Mouse (Mus musculus): ENCODE measurements around the gene Tctn3. TPM values are rescaled to one million over a fixed set of nuclear protein-coding genes. Genes with fewer than 3 reads are reported as not detected.
A peak's percentile ranks its signal among the peaks of the same experiment; 100 is the strongest.
"Not testable (repeated sequence)": the region's sequence is repeated elsewhere in the genome, so short reads cannot be mapped to it uniquely, and the experiment has no call there.

The Tctn3 gene
- polyA plus RNA-seq, 1 experiment from 2014 or later: 5.0 TPM

DNA sequence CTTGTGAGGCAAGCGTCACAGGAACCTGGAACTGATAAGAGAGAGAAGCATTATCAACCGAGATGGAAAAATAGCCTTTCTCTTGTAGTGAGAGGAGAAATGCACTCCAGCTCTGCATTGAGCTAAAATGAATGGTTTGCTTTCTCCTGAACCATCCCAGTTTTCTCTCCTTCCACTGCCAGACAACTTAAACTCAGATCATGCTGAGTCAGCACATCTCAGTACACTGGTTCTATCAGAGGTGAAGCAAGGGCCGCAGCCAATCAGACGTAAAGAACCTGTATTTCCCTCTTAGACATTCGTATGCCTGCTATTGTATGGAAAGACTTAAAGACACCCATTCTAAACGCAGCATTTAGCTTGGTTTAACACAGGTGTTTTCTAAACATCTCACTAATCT is 4.4 kb downstream of the Tctn3 start:
- Histone ChIP-seq H3K9me3 (ENCODE audit: control insufficient read depth, low read length) (no peaks in the 10 kb centered on the region), H3K9ac (ENCODE audit: low read depth, low read length) (no peak overlapping the region), H3K27ac (ENCODE audit: low read depth, low read length) (no peak overlapping the region), H3K4me3 (ENCODE audit: low read depth, low read length) (no peak overlapping the region), H3K36me3 (ENCODE audit: control insufficient read depth, insufficient read depth, low read length) (peaks cover 3% of the 10 kb centered on the region; the same call in 1 of the 2 replicates), H3K4me2 (no peak overlapping the region), H3K27me3 (replicated peaks; ENCODE audit: control insufficient read depth, insufficient read depth, low read length) (no peaks in the 10 kb centered on the region), H3K4me1 (replicated peaks; ENCODE audit: control insufficient read depth, insufficient read depth, low read length) (peaks cover 6% of the 10 kb centered on the region)
- ATAC-seq (replicated peaks; ENCODE audit: low FRiP score) (no peak), DNase-seq (ENCODE audit: low spot score) (no peak)
- WGBS: 71% methylated on average over 6 of the region's 6 CpGs

DNA sequence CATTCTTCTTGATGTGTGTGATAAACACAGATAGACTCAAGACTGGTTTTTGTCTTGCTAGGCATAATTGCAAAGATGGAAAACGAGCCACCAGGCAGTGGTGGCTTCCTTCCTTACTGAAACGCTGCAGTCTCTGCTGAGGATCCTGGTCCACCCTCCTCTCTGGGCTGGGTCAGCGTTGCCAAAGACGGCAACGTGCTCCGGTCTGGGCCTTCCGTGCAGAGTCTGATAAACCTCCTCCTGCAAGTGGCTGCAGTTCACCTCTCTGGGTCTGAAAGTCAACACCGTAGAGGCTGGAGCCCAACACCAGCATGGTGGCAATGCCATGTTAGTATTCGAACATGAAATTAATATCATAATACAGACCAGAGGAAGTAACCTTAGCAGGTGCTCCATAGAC is 6.8 kb downstream of the Tctn3 start:
- DNase-seq (ENCODE audit: low spot score): no peak
- no peak overlapping the region for H3K9ac ChIP-seq (ENCODE audit: low read depth, low read length)
- 0 out of 2 replicates have a peak, but pooled peaks cover 2% of the 10 kb centered on the region for H3K4me1 ChIP-seq (replicated peaks; ENCODE audit: control insufficient read depth, insufficient read depth, low read length)
- 83% methylated on average over 9 of the region's 9 CpGs for whole genome bisulfite sequencing
- no peak overlapping the region for H3K27ac ChIP-seq (ENCODE audit: low read depth, low read length)
- H3K36me3 ChIP-seq (ENCODE audit: control insufficient read depth, insufficient read depth, low read length): peaks cover 3% of the 10 kb centered on the region; the same call in 1 of the 2 replicates
- no peaks in the 10 kb centered on the region for H3K9me3 ChIP-seq (ENCODE audit: control insufficient read depth, low read length)
- no peak overlapping the region for H3K4me3 ChIP-seq (ENCODE audit: low read depth, low read length)
- no peak for ATAC-seq (replicated peaks; ENCODE audit: low FRiP score)
- no peak overlapping the region for H3K4me2 ChIP-seq
- H3K27me3 ChIP-seq (replicated peaks; ENCODE audit: control insufficient read depth, insufficient read depth, low read length): no peaks in the 10 kb centered on the region

DNA sequence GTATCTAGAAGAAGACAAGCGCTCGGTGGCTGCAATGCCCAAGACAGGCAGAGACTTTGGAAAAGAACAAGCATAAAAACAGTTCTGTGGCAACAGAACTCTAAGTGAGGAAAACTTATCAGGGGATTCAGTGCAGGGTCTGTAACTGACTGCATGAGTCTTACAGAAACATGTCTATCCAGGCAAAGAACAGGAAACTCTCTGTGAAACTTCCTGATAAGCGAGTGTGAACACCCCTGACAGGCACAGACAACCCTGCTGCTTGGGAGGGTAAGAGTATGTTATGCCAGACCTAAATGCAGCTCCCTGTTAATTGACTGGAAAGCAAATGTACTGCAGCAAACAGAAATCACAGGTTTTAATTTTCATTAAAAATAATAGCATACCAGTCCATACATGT is 10.2 kb downstream of the Tctn3 start:
- no peak overlapping the region for H3K9ac ChIP-seq (ENCODE audit: low read depth, low read length)
- H3K36me3 ChIP-seq (ENCODE audit: control insufficient read depth, insufficient read depth, low read length): no peaks in the 10 kb centered on the region
- 0 out of 2 replicates have a peak, but pooled peaks cover 2% of the 10 kb centered on the region for H3K4me1 ChIP-seq (replicated peaks; ENCODE audit: control insufficient read depth, insufficient read depth, low read length)
- ATAC-seq (replicated peaks; ENCODE audit: low FRiP score) (peak; percentile 76), DNase-seq (ENCODE audit: low spot score) (no peak)
- H3K4me3 ChIP-seq (ENCODE audit: low read depth, low read length): no peak overlapping the region
- H3K27ac ChIP-seq (ENCODE audit: low read depth, low read length): no peak overlapping the region
- no peak overlapping the region for H3K4me2 ChIP-seq
- WGBS: 56% methylated on average over 3 of the region's 3 CpGs
- H3K9me3 ChIP-seq (ENCODE audit: control insufficient read depth, low read length): no peaks in the 10 kb centered on the region
- H3K27me3 ChIP-seq (replicated peaks; ENCODE audit: control insufficient read depth, insufficient read depth, low read length): no peaks in the 10 kb centered on the region

DNA sequence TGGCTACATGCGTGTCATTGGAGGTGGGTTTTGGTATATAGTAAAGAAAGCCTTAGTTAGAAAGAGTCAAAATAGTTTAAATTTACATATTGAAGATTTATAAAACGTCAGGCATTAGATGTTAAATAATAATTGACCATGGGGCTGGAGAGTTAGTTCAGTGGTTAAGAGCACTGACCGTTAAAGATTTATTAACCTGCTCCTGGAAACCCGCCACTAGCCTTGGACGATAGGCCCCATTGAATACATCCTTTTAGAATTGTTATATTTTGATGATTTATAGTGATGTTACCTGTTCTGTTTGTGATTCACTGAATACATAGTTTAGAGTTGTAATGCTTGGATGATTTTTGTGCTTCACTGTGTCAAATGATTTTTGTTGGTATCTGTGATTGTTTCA is 11.2 kb downstream of the Tctn3 start:
- H3K9ac ChIP-seq (ENCODE audit: low read depth, low read length); H3K9me3 ChIP-seq (ENCODE audit: control insufficient read depth, low read length); H3K4me3 ChIP-seq (ENCODE audit: low read depth, low read length); H3K4me1 ChIP-seq (replicated peaks; ENCODE audit: control insufficient read depth, insufficient read depth, low read length); H3K27me3 ChIP-seq (replicated peaks; ENCODE audit: control insufficient read depth, insufficient read depth, low read length); DNase-seq (ENCODE audit: low spot score); H3K36me3 ChIP-seq (ENCODE audit: control insufficient read depth, insufficient read depth, low read length); ATAC-seq (replicated peaks; ENCODE audit: low FRiP score); H3K4me2 ChIP-seq; H3K27ac ChIP-seq (ENCODE audit: low read depth, low read length): not testable (repeated sequence)
- WGBS: 90% methylated on average over 5 of the region's 5 CpGs

DNA sequence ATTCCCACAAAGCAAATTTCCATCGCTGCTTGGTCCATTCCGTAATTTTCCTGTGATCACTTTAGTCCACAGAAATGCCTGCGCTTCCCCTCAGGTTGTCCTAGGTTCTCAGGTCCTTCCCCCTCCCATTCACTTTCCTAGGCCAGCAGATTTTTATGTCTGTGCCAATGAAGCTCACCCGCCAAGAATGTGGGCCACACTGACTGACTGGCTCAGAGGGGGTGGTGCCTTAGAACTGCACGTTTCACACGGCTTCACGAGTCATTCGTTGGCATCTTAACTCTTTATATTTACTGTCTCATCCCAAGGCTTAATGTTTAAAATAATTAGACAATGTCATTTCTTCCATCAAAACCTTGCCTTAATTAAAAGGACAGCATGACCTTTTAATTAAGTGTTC is 16.2 kb downstream of the Tctn3 start:
- no peaks in the 10 kb centered on the region; the same call in 1 of the 2 replicates for H3K36me3 ChIP-seq (ENCODE audit: control insufficient read depth, insufficient read depth, low read length)
- no peak overlapping the region for H3K4me3 ChIP-seq (ENCODE audit: low read depth, low read length)
- WGBS: 84% methylated on average over 8 of the region's 8 CpGs
- ATAC-seq (replicated peaks; ENCODE audit: low FRiP score) (no peak), DNase-seq (ENCODE audit: low spot score) (no peak)
- H3K9me3 ChIP-seq (ENCODE audit: control insufficient read depth, low read length): no peaks in the 10 kb centered on the region
- H3K4me2 ChIP-seq: no peak overlapping the region
- H3K27ac ChIP-seq (ENCODE audit: low read depth, low read length): no peak overlapping the region
- no peaks in the 10 kb centered on the region for H3K27me3 ChIP-seq (replicated peaks; ENCODE audit: control insufficient read depth, insufficient read depth, low read length)
- H3K9ac ChIP-seq (ENCODE audit: low read depth, low read length): no peak overlapping the region
- no peaks in the 10 kb centered on the region for H3K4me1 ChIP-seq (replicated peaks; ENCODE audit: control insufficient read depth, insufficient read depth, low read length)

DNA sequence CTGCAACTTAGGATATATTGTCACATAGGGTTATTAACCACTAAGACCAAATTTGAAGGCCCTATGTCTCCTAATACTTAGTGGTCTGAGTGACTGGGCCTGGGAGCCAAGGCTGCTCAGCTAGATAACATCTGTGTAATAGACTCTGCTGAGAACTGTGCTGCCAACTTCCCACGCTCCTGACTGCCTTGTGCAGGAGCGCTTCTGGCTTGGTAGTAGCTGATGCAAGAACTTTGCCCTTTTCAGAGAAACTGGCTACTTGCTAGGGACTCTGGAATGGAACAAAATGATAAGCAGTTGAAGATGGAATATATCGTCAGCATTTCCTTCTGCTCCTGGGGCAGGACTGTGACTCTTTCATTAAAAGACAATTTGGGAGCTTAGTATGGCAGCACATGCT is 16.8 kb downstream of the Tctn3 start:
- no peak for DNase-seq (ENCODE audit: low spot score)
- no peaks in the 10 kb centered on the region for H3K4me1 ChIP-seq (replicated peaks; ENCODE audit: control insufficient read depth, insufficient read depth, low read length)
- no peak overlapping the region for H3K4me2 ChIP-seq
- H3K27ac ChIP-seq (ENCODE audit: low read depth, low read length): no peak overlapping the region
- ATAC-seq (replicated peaks; ENCODE audit: low FRiP score): no peak
- no peaks in the 10 kb centered on the region; the same call in 1 of the 2 replicates for H3K36me3 ChIP-seq (ENCODE audit: control insufficient read depth, insufficient read depth, low read length)
- 75% methylated on average over 3 of the region's 3 CpGs for WGBS
- H3K27me3 ChIP-seq (replicated peaks; ENCODE audit: control insufficient read depth, insufficient read depth, low read length): no peaks in the 10 kb centered on the region
- H3K9ac ChIP-seq (ENCODE audit: low read depth, low read length): no peak overlapping the region
- no peaks in the 10 kb centered on the region for H3K9me3 ChIP-seq (ENCODE audit: control insufficient read depth, low read length)
- H3K4me3 ChIP-seq (ENCODE audit: low read depth, low read length): no peak overlapping the region

DNA sequence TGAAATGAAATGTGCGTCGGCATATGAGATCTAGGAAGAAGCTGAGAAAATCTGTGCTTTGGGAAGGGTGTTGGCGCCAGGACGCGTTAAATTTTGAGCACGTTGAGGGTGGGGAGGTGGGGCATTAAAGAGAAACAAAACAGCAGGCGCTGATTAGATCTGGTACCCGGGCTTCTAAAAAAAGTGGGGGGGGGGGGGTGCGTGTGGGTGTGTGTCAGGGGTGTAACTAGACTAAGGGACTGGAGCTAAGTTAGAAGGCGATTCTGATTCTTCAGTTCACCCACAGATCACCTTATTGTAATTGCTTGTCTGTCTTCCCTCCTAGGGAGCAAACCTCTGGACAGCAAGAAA is 22.5 kb downstream of the Tctn3 start:
- no peak for DNase-seq (ENCODE audit: low spot score)

DNA sequence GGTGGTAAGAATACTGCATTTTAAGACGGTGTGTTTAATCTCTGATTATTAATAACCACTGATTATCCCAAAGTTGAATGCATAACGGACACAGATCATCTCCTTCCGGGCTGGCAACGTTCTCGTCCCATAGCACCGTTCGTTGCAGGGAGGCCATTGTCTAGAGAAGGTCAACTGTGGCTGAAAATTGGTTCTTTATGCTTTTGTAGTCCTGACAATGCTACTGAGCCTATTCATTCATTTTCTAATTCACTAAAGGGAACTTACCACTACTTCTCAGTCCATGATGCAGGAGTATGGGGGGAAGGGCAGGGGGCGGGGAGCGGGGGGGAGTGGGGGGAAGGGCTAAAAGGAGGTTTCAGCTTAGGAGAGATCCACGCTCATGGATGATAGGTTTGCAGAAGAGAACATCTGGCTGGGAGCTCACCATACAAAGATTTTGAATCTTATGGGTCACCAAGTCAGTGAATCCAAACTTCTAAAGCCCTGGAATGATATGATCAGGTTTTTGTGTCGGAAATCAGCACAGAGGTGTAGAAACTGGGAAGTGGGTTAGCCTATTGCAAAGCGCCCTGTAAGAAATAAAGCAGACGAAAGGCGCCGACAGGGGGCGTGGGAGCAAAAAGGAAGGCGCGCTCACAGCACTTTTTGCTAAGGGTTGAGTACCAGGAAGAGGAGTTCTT is 23.0 kb downstream of the Tctn3 start:
- H3K4me3 ChIP-seq (ENCODE audit: low read depth, low read length): peak overlapping the region; percentile 85
- DNase-seq (ENCODE audit: low spot score) (peak; percentile 87), ATAC-seq (replicated peaks; ENCODE audit: low FRiP score) (peak; percentile 68)
- H3K36me3 ChIP-seq (ENCODE audit: control insufficient read depth, insufficient read depth, low read length): peaks cover 2% of the 10 kb centered on the region; the same call in 1 of the 2 replicates
- peaks cover 19% of the 10 kb centered on the region for H3K4me1 ChIP-seq (replicated peaks; ENCODE audit: control insufficient read depth, insufficient read depth, low read length)
- no peaks in the 10 kb centered on the region for H3K9me3 ChIP-seq (ENCODE audit: control insufficient read depth, low read length)
- H3K9ac ChIP-seq (ENCODE audit: low read depth, low read length): peak overlapping the region; percentile 81
- H3K4me2 ChIP-seq: peak overlapping the region; percentile 77
- WGBS: under 1% methylated on average over 18 of the region's 18 CpGs
- no peaks in the 10 kb centered on the region for H3K27me3 ChIP-seq (replicated peaks; ENCODE audit: control insufficient read depth, insufficient read depth, low read length)
- peak overlapping the region; percentile 60; the same call in 1 of the 2 replicates for H3K27ac ChIP-seq (ENCODE audit: low read depth, low read length)

More for the DNA sequence above, 22.5 kb downstream of the Tctn3 start:
- ATAC-seq (replicated peaks; ENCODE audit: low FRiP score): 0 out of 2 replicates have a peak, but pooled peaks have one; percentile 1
- no peaks in the 10 kb centered on the region for H3K27me3 ChIP-seq (replicated peaks; ENCODE audit: control insufficient read depth, insufficient read depth, low read length)
- H3K36me3 ChIP-seq (ENCODE audit: control insufficient read depth, insufficient read depth, low read length): peaks cover 2% of the 10 kb centered on the region; the same call in 1 of the 2 replicates
- H3K4me1 ChIP-seq (replicated peaks; ENCODE audit: control insufficient read depth, insufficient read depth, low read length): peaks cover 19% of the 10 kb centered on the region
- peak overlapping the region; percentile 85 for H3K4me3 ChIP-seq (ENCODE audit: low read depth, low read length)
- WGBS: 0% methylated on average over 10 of the region's 10 CpGs
- peak overlapping the region; percentile 57 for H3K9ac ChIP-seq (ENCODE audit: low read depth, low read length)
- no peak overlapping the region for H3K27ac ChIP-seq (ENCODE audit: low read depth, low read length)
- H3K9me3 ChIP-seq (ENCODE audit: control insufficient read depth, low read length): no peaks in the 10 kb centered on the region
- peak overlapping the region; percentile 77 for H3K4me2 ChIP-seq

DNA sequence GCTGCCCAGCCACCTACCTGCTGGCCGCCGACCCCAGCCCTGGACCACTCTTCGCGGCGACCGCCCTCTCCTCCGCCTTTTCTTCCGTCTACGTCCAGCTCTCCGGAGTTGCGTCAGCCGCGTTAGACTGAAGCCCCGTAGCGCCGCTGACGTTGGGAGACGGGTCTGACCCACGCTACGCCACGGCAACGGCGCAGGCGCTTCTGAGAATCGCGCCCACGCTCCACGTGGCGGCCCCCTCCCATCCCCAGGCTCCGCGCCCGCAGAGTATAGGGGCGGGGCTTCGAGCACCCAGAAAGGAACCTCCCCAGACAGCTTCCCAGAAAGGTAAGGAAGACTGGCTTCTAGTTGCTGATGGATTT is 23.8 kb downstream of the Tctn3 start, which contains the start of gene Aldh18a1:
Gene Aldh18a1 (minus strand): TSS at position 171 of the 362 bp plus-strand sequence.
- Histone ChIP-seq H3K4me3 (ENCODE audit: low read depth, low read length) (peak within 1 kb of the TSS; percentile 85), H3K9ac (ENCODE audit: low read depth, low read length) (peak within 1 kb of the TSS; percentile 81), H3K9me3 (ENCODE audit: control insufficient read depth, low read length) (no peaks in the 10 kb centered on the region), H3K27me3 (replicated peaks; ENCODE audit: control insufficient read depth, insufficient read depth, low read length) (no peaks in the 10 kb centered on the region), H3K4me1 (replicated peaks; ENCODE audit: control insufficient read depth, insufficient read depth, low read length) (peaks cover 19% of the 10 kb centered on the region), H3K27ac (ENCODE audit: low read depth, low read length) (peak within 1 kb of the TSS; percentile 79), H3K4me2 (peak within 1 kb of the TSS; percentile 77), H3K36me3 (ENCODE audit: control insufficient read depth, insufficient read depth, low read length) (peaks cover 2% of the 10 kb centered on the region; the same call in 1 of the 2 replicates)
- ATAC-seq (replicated peaks; ENCODE audit: low FRiP score) (peak; percentile 88), DNase-seq (ENCODE audit: low spot score) (peak; percentile 92)
- WGBS: 0% methylated on average over 34 of the region's 34 CpGs

Measured in liver, embryonic 11.5 days (tissue).